Mouse (Mus musculus): ENCODE data around the gene Taok1. TPM values are rescaled to one million over a fixed set of nuclear protein-coding genes. Genes with fewer than 3 reads are reported as not detected.

Gene Taok1
- polyA plus RNA-seq (2017; shearing (Covaris generic)), result 6.8 TPM

DNA sequence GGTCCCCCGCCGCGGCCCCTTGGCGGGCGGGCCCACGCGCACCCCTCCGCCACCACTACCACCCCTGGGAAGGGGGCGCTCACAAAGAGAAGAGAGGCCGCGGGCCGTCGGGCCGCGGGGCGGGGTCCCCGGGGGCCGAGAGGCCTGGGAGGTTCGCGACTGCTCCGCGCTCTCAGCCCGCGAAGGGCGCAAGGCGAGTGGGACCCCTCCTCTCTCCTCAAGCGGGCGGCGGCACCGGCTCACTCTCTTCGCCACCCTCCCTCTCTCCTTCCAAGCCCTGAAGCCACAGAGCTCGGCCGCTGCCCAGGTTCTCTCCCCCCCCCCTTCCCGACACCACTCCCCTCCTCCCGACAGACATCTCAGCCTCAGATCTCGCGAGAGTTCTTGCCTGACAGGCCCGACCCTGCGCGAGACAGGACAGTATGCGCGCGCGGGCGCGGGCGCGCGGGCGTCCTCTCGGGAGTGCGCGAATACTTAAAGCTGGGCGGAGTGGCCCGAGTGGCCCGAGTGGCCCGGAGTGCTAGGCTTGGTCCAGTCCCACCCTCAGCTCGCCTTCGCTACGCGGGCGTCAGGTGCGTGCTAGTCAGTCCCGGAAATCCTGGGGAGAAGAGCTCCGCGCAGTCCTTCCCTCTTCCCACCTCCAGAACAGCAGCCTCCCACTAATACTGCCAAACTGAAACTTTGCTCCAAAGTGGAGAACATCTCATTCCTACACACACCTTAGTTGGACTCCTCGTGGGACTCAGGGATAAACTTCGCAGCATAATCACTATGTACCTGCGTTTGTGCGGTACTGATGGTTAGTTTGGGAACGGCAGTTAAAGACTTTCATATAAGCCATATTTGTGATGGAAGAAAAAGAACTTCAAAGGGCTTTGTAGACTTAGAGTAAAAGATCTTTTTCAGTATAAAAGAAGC, at the start of gene Taok1:
Gene Taok1 (minus strand): TSS at position 278 of the 918 bp plus-strand sequence.

DNA sequence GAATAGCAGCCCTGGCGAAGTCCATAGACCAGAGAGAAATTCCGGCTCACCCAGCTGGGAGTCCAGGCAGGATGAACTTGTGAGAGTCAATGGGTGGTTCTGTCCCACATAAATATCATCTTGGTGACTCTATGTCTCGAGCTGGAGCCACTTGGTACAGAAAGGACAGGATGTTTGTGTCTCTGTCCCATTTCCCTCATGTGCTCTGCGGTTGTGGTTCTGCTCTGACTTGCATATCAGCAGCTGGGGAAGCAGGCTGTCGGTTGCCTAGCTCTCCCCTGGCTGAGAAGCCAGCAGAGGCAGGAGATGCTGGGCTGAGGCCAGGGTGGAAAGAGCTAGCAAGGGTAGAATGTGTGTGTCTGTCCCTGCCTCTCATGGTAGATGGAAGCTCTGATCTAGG, 88.6 kb downstream of the Taok1 start, which contains the start of gene Gm10392:
Gene Gm10392 (minus strand): TSS at position 156 of the 400 bp plus-strand sequence.

DNA sequence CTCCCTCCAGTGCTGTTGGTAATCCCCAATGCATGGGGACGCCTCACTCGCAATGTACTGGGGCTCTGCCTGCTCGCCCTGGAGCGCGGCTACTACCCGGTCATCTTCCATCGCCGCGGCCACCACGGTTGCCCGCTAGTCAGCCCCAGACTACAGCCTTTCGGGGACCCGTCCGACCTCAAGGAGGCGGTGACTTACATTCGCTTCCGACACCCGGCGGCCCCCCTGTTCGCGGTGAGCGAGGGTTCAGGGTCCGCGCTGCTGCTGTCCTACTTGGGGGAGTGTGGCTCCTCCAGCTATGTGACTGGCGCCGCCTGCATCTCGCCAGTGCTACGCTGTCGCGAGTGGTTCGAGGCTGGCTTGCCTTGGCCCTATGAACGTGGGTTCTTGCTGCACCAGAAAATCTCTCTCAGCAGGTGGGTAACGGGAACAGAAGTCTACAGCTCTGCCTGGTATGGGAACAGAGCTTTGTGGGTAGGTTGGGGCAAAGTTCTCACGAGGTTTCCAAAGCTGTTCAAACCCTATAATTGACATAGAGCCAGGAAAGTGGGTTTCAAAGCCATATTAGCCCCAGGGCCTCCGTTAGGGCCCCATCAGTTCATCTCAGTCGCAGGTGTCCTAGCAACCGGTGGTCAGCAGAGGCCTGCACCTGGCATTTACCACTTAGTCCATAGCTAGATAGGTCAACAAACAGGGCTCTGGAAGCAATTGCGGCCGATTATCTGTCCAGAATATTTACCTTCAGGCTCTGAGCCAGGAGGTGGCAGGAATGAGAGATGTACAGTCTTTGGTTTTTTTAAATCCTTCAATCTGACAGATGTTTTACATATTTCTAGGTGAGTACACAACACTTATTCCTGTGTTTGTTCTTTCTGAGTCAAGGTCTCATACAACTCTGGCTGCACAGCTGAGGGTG, 91.7 kb downstream of the Taok1 start, which contains the start of gene Trp53i13:
Gene Trp53i13 (minus strand): TSS at position 344 of the 916 bp plus-strand sequence.

DNA sequence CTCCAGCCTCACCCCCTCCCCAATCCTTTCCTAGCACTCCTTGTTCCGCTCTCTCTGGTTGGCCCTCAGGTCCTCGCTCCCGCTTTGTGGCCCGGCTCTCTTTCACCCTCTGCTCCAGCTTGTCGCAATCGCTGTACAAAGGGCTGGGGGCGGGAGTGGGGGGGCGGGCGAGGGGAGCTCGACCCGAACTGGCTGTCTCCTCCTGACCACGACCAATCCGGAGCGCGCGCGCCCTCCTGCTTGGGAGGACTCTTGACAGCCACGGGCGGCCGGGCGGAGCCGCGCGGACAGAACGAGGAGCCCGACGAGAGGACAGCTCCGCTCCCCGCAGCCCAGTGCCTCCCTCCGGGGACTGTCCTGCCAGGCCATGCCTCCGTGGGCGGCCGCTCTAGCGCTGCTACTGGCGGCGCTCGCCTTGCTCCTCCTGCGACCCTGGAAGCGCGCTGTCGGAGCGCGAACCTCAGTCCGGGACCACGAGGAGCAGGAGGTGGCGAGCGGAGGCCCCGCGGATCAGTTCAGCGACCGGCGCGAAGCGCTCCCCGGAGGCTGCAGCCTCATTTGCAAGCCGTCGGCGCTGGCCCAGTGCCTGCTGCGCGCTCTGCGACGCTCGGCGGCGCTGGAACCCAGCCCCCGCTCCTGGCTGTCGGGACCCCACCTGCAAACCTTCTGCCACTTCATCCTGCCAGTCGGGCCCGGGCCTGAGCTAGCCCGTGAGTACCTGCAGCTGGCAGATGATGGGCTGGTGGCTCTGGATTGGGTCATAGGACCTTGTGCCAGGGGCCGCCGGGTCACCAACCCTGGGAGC, 92.6 kb downstream of the Taok1 start, which contains the start of gene Abhd15:
Gene Abhd15 (plus strand): TSS at position 290 of the 805 bp plus-strand sequence.

DNA sequence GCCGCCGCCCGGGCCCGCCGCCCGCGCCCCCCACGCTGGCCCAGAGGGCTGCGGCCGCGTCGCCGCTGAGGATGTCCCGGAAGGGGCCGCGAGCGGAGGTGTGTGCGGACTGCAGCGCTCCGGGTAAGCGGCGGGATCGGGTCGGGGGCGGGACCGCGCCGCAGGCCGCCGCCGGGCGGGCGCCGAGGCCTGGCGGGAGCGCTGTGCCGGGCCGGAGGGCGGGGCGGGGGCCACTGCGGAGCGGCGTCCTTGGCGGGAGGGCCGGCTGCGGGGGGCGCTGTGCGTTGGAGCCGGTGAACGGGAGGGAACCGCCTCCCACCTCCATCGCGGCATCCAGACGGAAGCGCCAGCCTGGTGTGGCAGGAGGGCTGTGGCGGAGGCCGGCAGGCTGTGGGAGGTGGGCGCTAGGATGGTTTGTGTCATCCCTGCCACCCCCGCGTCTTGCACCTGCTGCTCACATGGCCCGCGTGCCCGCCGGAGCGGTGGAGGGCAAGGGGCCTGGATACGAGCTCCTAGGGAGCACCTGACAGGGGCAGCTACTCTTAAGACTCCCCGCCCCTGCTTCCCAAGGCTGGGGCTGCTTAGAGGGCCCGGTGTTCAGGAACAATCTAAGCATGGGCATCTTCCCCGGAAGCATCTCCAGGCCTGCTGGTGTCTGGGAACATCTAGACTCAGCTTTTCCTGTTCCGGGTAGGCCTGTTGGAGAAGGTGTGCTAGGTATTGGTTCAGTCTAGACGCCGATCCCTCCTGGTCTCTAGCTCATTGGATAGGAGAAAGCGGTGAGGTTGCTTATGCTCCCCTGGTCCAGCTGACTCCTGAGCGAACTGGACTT, 113.9 kb downstream of the Taok1 start, which contains the start of gene Git1:
Gene Git1 (plus strand): TSS at position 51 of the 832 bp plus-strand sequence.

DNA sequence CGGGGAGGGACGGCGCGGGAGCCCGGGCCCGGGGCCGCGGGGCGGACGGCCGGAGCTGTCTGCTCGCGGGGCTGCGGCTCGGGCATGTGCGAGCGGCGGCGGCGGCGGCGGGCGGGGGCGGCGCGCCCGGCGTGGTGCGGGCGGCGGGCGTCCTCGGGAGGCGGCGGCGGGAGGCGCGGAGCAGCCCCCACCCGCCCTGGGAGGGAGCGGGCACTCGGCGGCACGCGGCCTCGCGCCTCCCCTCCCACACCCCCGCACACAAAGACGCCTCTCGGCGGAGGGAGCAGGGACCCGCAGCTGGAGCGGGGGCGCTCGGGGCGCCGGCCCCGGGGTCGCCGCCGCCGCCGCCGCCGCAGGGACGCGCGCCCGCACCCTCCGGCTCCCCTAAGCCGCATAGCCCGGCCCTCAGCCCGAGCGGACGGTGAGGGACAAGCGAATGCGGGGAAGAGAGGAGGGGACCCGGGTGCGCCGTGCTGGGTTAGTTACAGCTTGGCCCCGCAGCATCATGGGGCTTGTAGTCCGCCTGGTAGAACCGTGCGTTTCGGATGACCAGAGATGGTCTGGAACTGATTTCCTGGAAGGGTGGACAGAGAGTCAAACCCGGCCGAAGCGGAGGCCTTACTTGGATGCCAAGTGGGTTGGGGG, 117.9 kb downstream of the Taok1 start, which contains the start of gene Ankrd13b:
Gene Ankrd13b (minus strand): TSS at position 88 of the 645 bp plus-strand sequence.

Other genes starting within 250 kb of the Taok1 start
- gene Coro6, start 145.4 kb downstream of the Taok1 start, polyA plus RNA-seq (2017; shearing (Covaris generic)), result not detected
- gene Ankrd13b, start 118.1 kb downstream of the Taok1 start, polyA plus RNA-seq (2017; shearing (Covaris generic)), result 1.5 TPM
- gene Git1, start 114.3 kb downstream of the Taok1 start, polyA plus RNA-seq (2017; shearing (Covaris generic)), result 5.2 TPM
- 0.72 TPM for gene Abhd15, start 92.7 kb downstream of the Taok1 start, polyA plus RNA-seq (2017; shearing (Covaris generic))
- gene Trp53i13, start 91.8 kb downstream of the Taok1 start, polyA plus RNA-seq (2017; shearing (Covaris generic)), result 24.0 TPM
- gene Gm10392, start 88.6 kb downstream of the Taok1 start, polyA plus RNA-seq (2017; shearing (Covaris generic)), result not detected
- gene Nufip2, start 78.3 kb upstream of the Taok1 start, polyA plus RNA-seq (2017; shearing (Covaris generic)), result 90.6 TPM
- 0.27 TPM for gene Cryba1, start 117.5 kb upstream of the Taok1 start, polyA plus RNA-seq (2017; shearing (Covaris generic))
- gene Myo18a, start 155.4 kb upstream of the Taok1 start, polyA plus RNA-seq (2017; shearing (Covaris generic)), result 81.4 TPM
- 0.41 TPM for gene Gm10277, start 179.9 kb upstream of the Taok1 start, polyA plus RNA-seq (2017; shearing (Covaris generic))